Mouse (Mus musculus): ENCODE measurements at regions not wholly inside any gene's neighbourhood (a gene's known extent, or its start where the extent isn't known, plus 50 kb on each side); places are given as distances from the start of the nearest gene placed in this dataset.
A peak's percentile ranks its signal among the peaks of the same experiment; 100 is the strongest.

DNA sequence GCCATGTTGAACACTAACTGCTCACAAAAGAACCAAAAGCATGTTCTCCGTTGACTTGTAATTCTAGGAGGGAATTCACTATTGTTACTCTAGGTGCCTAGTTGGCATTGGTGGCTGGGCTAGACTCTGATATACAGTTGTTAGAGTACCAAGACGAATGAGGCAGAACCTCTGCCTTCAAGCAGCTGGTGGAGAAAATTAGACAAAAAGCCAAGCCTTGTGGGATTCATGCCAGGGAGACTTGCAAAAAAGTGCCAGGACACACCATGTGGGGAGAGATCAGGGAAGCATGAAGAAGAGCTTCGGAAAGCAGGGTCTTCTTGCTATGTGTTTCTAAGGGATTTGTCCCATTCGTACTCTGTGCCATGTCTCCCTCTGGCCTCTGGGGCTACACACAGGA lies 97.2 kb upstream of the Ppp2r3a start:
- no peak for DNase-seq

DNA sequence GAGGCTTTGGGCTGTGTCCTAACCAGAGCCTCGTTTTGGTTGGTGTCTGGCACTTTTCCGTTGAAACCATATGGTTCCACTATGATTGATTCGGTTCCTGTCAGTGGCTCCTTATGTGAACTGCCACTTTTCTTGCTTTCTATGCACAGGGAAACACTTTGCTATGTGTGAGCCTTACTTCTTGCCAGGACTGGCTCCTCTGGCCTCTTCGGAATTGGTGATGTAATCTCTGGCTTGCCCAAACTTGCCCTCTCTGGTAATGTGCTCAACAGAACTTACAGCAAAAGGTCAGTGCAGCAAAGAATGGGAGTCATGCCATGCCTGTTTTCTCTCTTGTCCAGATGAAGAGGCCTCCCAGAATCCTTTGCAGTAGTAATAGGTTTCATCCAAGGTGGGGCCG lies 91.3 kb upstream of the Ppp2r3a start:
- DNase-seq, result no peak

GRCm38 (mm10) chr9:101340796-101341465 lies 89.3 kb upstream of the Ppp2r3a start:
- no peak for DNase-seq

DNA sequence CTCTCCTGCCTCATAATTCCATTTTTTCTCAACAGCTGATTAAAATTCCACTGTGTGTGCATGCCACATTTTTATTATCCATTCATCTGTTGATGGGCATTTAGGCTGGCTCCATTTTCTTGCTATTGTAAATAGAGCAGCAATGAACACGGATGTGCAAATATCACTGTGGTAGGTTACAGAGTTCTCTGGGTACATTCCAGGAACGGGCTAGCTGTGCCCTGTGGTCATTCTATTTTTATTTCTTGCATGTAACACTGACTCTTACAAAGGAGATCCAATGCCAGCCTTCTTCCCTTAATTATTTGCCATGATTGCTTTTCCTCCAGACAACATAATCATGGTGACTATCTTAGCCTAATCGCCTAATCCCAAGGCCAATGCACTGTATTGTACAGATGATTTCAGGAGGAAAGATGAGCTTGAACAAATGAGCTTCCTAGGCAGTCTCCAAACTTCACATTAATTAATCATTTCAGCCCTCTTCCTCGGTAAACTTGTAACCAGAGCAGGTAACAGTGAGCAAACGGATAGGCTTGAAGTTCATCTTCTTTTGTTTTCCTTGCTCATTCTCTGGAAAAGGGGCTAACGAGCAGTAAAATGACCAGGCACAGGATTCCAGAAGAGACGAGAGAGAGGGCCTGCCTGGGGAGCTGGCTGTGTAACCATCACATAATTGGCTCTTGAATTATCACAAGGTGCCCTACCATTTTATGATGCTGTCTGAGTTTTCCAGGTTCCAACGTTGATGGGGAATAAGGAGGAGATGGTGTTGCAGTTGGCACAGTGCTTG lies 77.6 kb upstream of the Ppp2r3a start:
- DNase-seq, result no peak

DNA sequence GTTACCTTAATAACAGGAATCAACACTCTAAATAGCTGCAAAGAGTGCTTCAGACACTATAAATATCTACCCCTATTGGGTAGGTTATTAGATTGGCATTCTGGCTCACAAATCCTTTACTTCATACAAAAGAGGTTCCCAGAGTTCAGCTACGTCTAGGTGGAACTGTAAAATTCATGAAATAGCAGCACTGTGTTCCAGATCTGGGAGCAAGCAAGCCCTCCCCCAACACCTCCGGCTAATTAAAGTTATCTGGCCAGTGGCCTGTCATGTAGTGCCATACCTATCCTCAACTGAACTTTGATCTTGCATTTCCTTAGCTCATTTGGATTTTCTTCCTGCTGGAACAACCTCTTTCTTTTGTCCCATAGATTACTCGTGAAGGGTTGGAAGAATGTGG lies 75.4 kb upstream of the Ppp2r3a start:
- no peak for DNase-seq

DNA sequence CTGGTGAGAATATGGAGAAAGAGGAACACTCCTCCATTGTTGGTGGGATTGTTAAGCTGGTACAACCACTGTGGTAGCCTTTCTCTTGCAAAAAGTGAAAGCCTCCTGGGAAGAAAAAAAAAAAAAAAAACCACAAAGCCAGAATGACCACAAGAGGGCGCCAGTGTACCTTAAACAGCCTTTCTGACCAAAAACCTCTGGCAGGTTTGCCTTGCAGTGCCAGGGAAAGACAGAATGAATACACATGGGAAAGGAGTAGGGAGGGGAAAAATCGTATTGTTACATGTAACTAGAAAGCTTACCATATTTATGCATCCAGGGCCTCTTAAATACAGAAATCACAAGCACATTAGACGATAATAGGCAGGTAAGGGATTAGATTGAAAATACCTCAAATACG lies 62.4 kb upstream of the Ppp2r3a start:
- DNase-seq, result peak; percentile 41

GRCm38 (mm10) chr9:101306408-101306935 lies 54.9 kb upstream of the Ppp2r3a start:
- DNase-seq, result no peak

- no peak for DNase-seq
These were observed 54.1 kb upstream of the Ppp2r3a start for GRCm38 (mm10) chr9:101305730-101306129.

Measured in kidney, adult 18-20 months (tissue).